8 mouse cellular contexts compared by ENCODE assay signal in the genomic region with DNA sequence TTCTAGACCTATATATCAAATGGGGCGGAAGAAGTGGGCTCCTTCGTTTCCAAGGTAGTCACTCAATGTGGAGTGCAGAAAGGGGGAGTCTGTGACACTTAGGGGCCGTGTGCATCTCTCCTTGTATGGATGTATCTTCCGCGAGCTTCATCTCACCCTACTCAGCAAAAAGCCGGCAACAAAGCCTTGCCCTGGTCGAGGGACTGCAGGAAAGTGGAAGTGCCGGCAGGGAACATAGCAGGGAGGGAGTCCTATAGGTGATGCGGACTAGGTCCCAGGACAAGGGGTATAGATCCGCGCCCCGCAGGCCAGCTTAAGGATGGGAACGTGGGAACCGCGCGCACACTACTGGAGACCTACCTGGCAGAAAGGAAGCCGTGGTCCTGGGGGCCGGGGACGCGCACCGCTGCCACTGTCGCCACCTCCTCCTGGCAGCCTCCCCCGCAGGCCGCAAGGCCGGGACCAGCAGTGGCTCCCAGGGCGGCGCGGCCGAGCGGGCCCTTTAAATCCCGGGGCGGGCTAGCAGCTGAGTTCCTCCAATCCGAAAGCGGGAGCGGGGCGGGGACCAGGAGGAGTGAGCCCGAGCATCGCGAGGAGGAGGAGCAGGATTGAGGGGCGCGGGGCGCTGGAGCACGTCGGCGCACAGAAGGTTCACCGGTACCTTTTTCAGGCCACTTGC. TPM values are rescaled to one million over a fixed set of nuclear protein-coding genes. Genes with fewer than 3 reads are reported as not detected.
DNase-seq lines count a peak whose midpoint lies in the region; ATAC-seq and TF ChIP-seq lines count a peak whose summit lies in the region.

Porcn (minus strand) TSS at position 511 of the 679 bp plus-strand sequence.

- peak within 1 kb of the TSS; percentile 42 for H3K4me3 ChIP-seq in bone marrow, adult 2 months (replicated peaks; ENCODE audit: control insufficient read depth, low read depth, low read length)
- peak within 1 kb of the TSS; percentile 50 for H3K4me3 ChIP-seq in embryonic facial prominence, embryonic 11.5 days (ENCODE audit: low read depth, low read length)
- peak within 1 kb of the TSS; percentile 50 for H3K4me3 ChIP-seq in intestine, postnatal 0 days (ENCODE audit: low read depth, low read length)
- H3K4me3 ChIP-seq in limb, embryonic 10.5 days: peak within 1 kb of the TSS; percentile 55
- peak within 1 kb of the TSS; percentile 43 for H3K4me3 ChIP-seq in midbrain, embryonic 11.5 days (ENCODE audit: low read depth, low read length)

- H3K27me3 ChIP-seq in embryonic facial prominence, embryonic 11.5 days (ENCODE audit: control insufficient read depth, insufficient read depth, low read length): no peaks in the 10 kb centered on the region
- no peaks in the 10 kb centered on the region for H3K27me3 ChIP-seq in intestine, postnatal 0 days (replicated peaks; ENCODE audit: control insufficient read depth, insufficient read depth, low read length)
- H3K27me3 ChIP-seq in limb, embryonic 10.5 days (ENCODE audit: low read depth, poor library complexity, severe bottlenecking): no peaks in the 10 kb centered on the region
- H3K27me3 ChIP-seq in midbrain, embryonic 11.5 days (ENCODE audit: control insufficient read depth, insufficient read depth, low read length): no peaks in the 10 kb centered on the region

- TF ChIP-seq CTCF in bone marrow, adult 2 months (IDR thresholded peaks at IDR 0.05; ENCODE audit: control insufficient read depth, insufficient read depth, low read length): no peak
- no peak for TF ChIP-seq CTCF in intestine, postnatal 0 days (IDR thresholded peaks at IDR 0.05; ENCODE audit: low read depth)

- H3K4me2 ChIP-seq in embryonic facial prominence, embryonic 11.5 days (ENCODE audit: low read depth, low read length): peak within 1 kb of the TSS; percentile 42
- peak within 1 kb of the TSS; percentile 67 for H3K4me2 ChIP-seq in intestine, postnatal 0 days (replicated peaks; ENCODE audit: low read depth)
- peak within 1 kb of the TSS; percentile 55 for H3K4me2 ChIP-seq in midbrain, embryonic 11.5 days

- H3K4me1 ChIP-seq in bone marrow, adult 2 months (ENCODE audit: control insufficient read depth, insufficient read depth, low read length): no peaks in the 10 kb centered on the region
- no peaks in the 10 kb centered on the region for H3K4me1 ChIP-seq in embryonic facial prominence, embryonic 11.5 days (ENCODE audit: control insufficient read depth, insufficient read depth, low read length)
- H3K4me1 ChIP-seq in intestine, postnatal 0 days (replicated peaks; ENCODE audit: control insufficient read depth, insufficient read depth, low read length): no peaks in the 10 kb centered on the region
- 0 out of 2 replicates have a peak, but pooled peaks cover 3% of the 10 kb centered on the region for H3K4me1 ChIP-seq in limb, embryonic 10.5 days
- H3K4me1 ChIP-seq in midbrain, embryonic 11.5 days (ENCODE audit: control insufficient read depth, insufficient read depth, low read length): no peaks in the 10 kb centered on the region

- DNase-seq in embryonic facial prominence, embryonic 11.5 days (ENCODE audit: low spot score): peak; percentile 84
- no peak for DNase-seq in gonadal fat pad, adult 2 months (ENCODE audit: low read depth)
- DNase-seq in limb, embryonic 10.5 days (ENCODE audit: low spot score): peak; percentile 83
- DNase-seq in midbrain, embryonic 11.5 days (ENCODE audit: low spot score, missing footprints): peak; percentile 94
- peak; percentile 51 for DNase-seq in spleen, adult 12 weeks (ENCODE audit: low spot score)

- no peaks in the 10 kb centered on the region for H3K36me3 ChIP-seq in embryonic facial prominence, embryonic 11.5 days (replicated peaks; ENCODE audit: control insufficient read depth, insufficient read depth, low read depth, low read length)
- H3K36me3 ChIP-seq in intestine, postnatal 0 days (ENCODE audit: control insufficient read depth, insufficient read depth): no peaks in the 10 kb centered on the region
- H3K36me3 ChIP-seq in limb, embryonic 10.5 days: no peaks in the 10 kb centered on the region
- H3K36me3 ChIP-seq in midbrain, embryonic 11.5 days (ENCODE audit: control insufficient read depth, insufficient read depth, low read length): no peaks in the 10 kb centered on the region

- TF ChIP-seq POLR2A in bone marrow, adult 2 months (IDR thresholded peaks at IDR 0.05; ENCODE audit: borderline replicate concordance, control insufficient read depth, low read depth, low read length): 0 out of 2 replicates have a peak, but pooled peaks have one; percentile 17

- 13% methylated on average over 44 of the region's 46 CpGs for WGBS in bone marrow, adult 2 months
- 10% methylated on average over 40 of the region's 46 CpGs for WGBS in embryonic facial prominence, embryonic 11.5 days
- 14% methylated on average over 46 of the region's 46 CpGs for WGBS in intestine, postnatal 0 days
- WGBS in limb, embryonic 10.5 days: 2% methylated on average over 41 of the region's 46 CpGs
- 17% methylated on average over 27 of the region's 46 CpGs for WGBS in midbrain, embryonic 11.5 days

- H3K9me3 ChIP-seq in embryonic facial prominence, embryonic 11.5 days (replicated peaks; ENCODE audit: control insufficient read depth, low read length): no peaks in the 10 kb centered on the region
- H3K9me3 ChIP-seq in intestine, postnatal 0 days (ENCODE audit: control insufficient read depth): no peaks in the 10 kb centered on the region
- no peaks in the 10 kb centered on the region for H3K9me3 ChIP-seq in limb, embryonic 10.5 days (replicated peaks)
- no peaks in the 10 kb centered on the region for H3K9me3 ChIP-seq in midbrain, embryonic 11.5 days (ENCODE audit: control insufficient read depth, low read length)

- no peak within 1 kb of the TSS for H3K27ac ChIP-seq in bone marrow, adult 2 months (ENCODE audit: control insufficient read depth, insufficient read depth, low read depth, low read length, poor library complexity)
- H3K27ac ChIP-seq in embryonic facial prominence, embryonic 11.5 days (replicated peaks; ENCODE audit: low read depth, low read length): no peak within 1 kb of the TSS
- H3K27ac ChIP-seq in intestine, postnatal 0 days (ENCODE audit: low read depth, low read length): no peak within 1 kb of the TSS
- peak within 1 kb of the TSS; percentile 70 for H3K27ac ChIP-seq in limb, embryonic 10.5 days
- H3K27ac ChIP-seq in midbrain, embryonic 11.5 days (ENCODE audit: low read depth, low read length): no peak within 1 kb of the TSS

- peak; percentile 92 for ATAC-seq in embryonic facial prominence, embryonic 11.5 days (replicated peaks; ENCODE audit: insufficient number of reproducible peaks, low FRiP score, low TSS enrichment, low read depth)
- ATAC-seq in intestine, postnatal 0 days: peak; percentile 91
- ATAC-seq in midbrain, embryonic 11.5 days (ENCODE audit: low FRiP score): peak; percentile 97
- ATAC-seq in inflammation-experienced regulatory T-cells, adult 6 months: no peak

- H3K9ac ChIP-seq in embryonic facial prominence, embryonic 11.5 days (replicated peaks; ENCODE audit: low read length): peak within 1 kb of the TSS; percentile 64
- peak within 1 kb of the TSS; percentile 42 for H3K9ac ChIP-seq in intestine, postnatal 0 days (ENCODE audit: low read depth, low read length)
- H3K9ac ChIP-seq in midbrain, embryonic 11.5 days (ENCODE audit: low read length): peak within 1 kb of the TSS; percentile 63

RNA-seq across cellular contexts. Expression of gene Porcn, which starts in this region (rescaled TPM):
- polyA plus RNA-seq in bone marrow, adult 2 months (2011; ENCODE audit: insufficient read depth, insufficient read length, low replicate concordance, missing spikeins): 2.0 and 5.0 TPM in 2 replicates
- 10.2 and 14.2 TPM in 2 replicates for polyA plus RNA-seq in embryonic facial prominence, embryonic 11.5 days (2014; fragmentation: Nextera tagmentation; extraction: Ambion mirVana)
- 32.0 and 33.2 TPM in 2 replicates for polyA plus RNA-seq in gonadal fat pad, adult 2 months (2012; rRNA removed)
- polyA plus RNA-seq in intestine, postnatal 0 days (2015; fragmentation: Nextera tagmentation; extraction: Ambion mirVana): 4.3 TPM in 2 replicates
- 8.9 and 12.5 TPM in 2 replicates for polyA plus RNA-seq in limb, embryonic 10.5 days (2016; fragmentation: Nextera tagmentation; extraction: Ambion mirVana)
- polyA plus RNA-seq in midbrain, embryonic 11.5 days (2014; fragmentation: Nextera tagmentation; extraction: Ambion mirVana): 14.7 and 15.9 TPM in 2 replicates
- polyA plus RNA-seq in inflammation-experienced regulatory T-cells, adult 6 months (2017; shearing (Covaris generic)): under 1 TPM in 2 of 3 experiments, not detected in 1; 0.36 to 0.69 TPM
